Mouse (Mus musculus) embryonic stem cell, embryonic (primary cell): ENCODE measurements around the gene Ptprg.

Experiments
- CTCF ChIA-PET, 4 experiments: fragments of 300-600 bp in 2 of 4; fragments of 350-600 bp in 2 of 4; sonication (Branson Sonifier 250); formaldehyde crosslinking; loops; one replicate each; lab custom pipeline; 2022; ENCODE audit warnings: inconsistent platforms in 2 of 4; lab: Charles Lee
- POLR2A ChIA-PET, 4 experiments: fragments of 300-600 bp in 2 of 4; fragments of 350-600 bp in 2 of 4; sonication (Branson Sonifier 250); formaldehyde crosslinking; loops; one replicate each; lab custom pipeline; 2022; ENCODE audit warnings: antibody characterized with exemption in 4 of 4, inconsistent platforms in 1 of 4; lab: Charles Lee

Gene Ptprg

DNA sequence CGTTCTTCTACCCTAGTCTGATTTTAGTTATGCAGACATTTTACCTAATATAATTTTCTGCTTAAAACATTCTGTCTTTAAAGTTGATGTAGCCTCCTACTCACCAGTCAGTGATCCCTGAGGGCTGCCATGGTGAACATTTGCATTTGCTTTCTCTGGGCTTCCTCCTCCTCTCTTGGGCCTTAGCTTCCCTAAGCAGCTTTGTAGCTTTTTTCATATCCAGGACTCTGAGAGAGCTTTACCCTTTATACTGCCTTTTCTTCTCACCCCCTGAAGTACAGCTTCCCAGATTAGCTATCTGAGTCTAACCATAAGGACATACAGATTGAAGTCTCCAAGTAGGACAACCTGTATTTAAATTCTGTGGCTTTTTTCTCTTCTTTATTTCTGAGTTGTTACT lies 284.4 kb downstream of the Ptprg start:
- POLR2A ChIA-PET = interaction anchor here in 2 of 4 experiments (1.1 to 1.7 kb wide), 4 partner anchors 13 to 284 kb away, joined by 3 to 4 read pairs (median 4); partner anchors contain the start of gene Ptprg (in 1 of the 2)
- CTCF ChIA-PET = no interaction called here

DNA sequence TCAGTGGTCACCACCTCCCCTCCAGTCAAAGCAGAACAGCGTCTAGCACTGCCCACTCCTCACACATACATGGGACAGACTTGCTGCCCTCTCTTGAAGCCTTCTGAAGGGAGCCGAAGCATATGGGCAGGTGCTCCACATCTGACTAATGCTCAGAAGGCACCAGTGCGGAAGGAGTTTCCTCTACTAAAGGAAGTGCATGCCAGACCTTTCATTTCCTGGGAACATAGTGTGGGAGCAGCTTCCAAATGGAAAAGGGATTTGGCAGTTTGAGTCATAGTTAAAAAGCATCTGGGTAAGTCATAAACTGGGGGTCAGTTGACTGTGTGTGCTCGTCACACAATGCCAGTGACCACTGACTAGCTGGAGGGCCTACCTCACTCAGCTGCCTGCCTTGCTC lies 288.3 kb downstream of the Ptprg start:
- ChIA-PET POLR2A (interaction anchor here in 1 of 4 experiments (1.4 to 2.2 kb wide), 2 partner anchors 10 to 42 kb away, joined by 4 to 7 read pairs; no protein-coding TSS in a partner anchor), CTCF (interaction anchor here in 1 of 4 experiments (0.6 kb wide), 1 partner anchor 304 kb away, joined by 3 read pairs; no protein-coding TSS in a partner anchor)

DNA sequence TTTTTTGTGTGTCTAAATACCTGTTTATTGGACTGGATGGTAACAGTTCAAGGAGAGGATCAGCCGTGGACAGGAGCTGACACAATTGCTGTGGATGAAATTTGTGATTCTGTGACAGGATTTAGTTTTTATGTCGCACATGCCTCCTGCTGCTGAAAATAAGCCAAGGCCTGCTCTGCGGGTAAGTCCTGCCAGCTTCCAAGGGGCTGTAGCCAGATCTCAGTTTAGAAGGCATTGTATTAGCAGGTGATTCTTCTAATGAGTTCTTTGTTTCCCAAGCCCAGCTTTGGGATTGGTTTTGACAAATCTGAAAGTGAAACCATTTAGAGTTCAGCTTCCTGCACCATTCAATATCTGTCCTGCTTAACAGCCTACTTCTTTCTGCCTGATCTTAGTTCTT lies 299.6 kb downstream of the Ptprg start:
- CTCF ChIA-PET = no interaction called here
- POLR2A ChIA-PET = no interaction called here

DNA sequence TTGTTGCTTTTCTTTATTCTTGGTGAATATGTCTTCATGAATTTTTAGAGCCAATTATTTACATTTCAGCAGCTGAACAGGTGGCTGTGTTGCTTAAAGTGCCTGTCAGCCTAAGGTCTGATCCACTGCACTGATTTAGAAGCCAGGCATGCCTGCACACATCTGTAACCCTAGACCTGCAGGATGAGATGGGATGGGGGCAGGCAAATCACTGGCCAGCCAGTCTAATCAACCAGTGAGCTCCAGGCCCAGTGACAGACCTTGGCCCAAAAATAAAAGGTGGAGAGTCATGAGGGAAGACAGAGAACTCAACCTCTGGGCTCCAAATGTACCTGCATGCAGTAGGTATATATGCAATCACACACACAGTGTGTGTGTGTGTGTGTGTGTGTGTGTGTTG lies 302.2 kb downstream of the Ptprg start:
- ChIA-PET POLR2A (interaction anchor here in 1 of 4 experiments (1.1 to 2.0 kb wide), 2 partner anchors 16 to 217 kb away, joined by 3 to 5 read pairs; no protein-coding TSS in a partner anchor), CTCF (no interaction called here)

DNA sequence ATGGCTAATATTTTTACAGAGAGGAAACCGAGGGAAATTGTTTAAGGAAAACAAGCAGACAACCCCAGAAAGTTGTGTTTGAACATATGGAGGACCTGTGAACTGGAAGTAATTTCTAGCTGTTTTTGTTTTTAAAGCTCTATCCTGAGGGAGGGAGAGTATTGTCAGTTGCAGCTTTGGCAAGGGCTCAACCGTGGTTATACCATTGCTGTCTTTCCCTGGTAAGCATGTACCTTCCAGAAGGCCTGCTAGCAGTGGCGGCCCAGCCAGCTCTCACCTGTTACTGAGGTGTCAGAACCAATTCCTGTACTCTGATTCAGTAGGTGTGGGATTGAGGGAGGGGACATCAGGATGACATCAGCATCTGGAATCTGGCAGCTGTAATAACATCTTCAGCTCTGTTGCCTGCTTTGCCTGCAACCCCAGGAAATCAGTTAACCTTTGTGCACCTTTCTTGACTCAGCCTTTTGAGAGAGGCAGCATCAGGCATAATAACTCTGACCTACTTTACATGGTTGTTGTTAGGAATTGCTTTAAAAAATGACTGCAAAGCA lies 304.7 kb downstream of the Ptprg start:
- POLR2A ChIA-PET = interaction anchor here in 2 of 4 experiments (0.6 to 2.0 kb wide), 4 partner anchors 13 to 827 kb away, joined by 4 to 7 read pairs (median 4); no protein-coding TSS in a partner anchor
- CTCF ChIA-PET = no interaction called here

DNA sequence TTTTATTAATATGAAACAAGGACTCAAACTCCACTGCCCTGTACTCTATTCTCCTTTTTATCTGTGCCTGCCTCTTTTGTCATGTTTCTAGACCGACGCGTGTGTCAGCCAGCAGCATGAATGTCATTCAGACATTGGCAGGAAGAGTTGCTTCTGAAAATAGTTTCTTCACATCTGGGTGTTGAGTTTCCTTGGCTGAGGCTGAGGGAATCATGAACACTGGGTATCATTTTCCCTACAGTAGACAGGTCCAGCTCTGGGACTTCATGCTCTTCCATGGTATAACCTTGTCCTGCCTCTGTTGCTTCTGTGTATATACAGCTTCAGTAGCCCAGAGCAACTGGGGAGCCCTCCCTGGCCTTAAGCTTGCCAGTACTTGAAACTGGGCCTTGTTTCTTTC lies 310.0 kb downstream of the Ptprg start:
- POLR2A ChIA-PET = no interaction called here

DNA sequence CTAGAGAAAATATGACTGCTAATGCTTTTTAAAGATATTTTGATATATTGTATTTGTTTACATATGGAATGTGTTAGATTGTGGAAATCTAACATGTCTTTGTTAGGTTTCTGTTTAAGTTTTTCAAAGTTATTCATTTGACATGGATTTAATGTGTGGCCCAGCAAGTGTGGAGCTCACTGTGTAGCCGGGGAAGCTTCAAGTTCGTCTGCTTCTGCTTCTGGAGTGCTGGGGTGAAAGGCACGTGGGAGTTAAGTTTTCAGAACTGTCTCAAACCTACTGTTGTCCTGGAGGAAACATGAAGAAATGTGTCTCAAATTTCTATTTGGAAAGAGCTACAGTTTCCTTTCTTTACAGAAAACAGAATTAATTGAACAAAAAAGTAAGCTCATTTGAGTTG lies 311.5 kb downstream of the Ptprg start:
- ChIA-PET POLR2A (interaction anchor here in 1 of 4 experiments (0.6 to 1.9 kb wide), 4 partner anchors 12 to 250 kb away, joined by 3 to 6 read pairs (median 4); no protein-coding TSS in a partner anchor), CTCF (no interaction called here)

More for the DNA sequence above, 310.0 kb downstream of the Ptprg start:
- CTCF ChIA-PET = interaction anchor here in 1 of 4 experiments (0.6 kb wide), 1 partner anchor 89 kb away, joined by 3 read pairs; no protein-coding TSS in a partner anchor

DNA sequence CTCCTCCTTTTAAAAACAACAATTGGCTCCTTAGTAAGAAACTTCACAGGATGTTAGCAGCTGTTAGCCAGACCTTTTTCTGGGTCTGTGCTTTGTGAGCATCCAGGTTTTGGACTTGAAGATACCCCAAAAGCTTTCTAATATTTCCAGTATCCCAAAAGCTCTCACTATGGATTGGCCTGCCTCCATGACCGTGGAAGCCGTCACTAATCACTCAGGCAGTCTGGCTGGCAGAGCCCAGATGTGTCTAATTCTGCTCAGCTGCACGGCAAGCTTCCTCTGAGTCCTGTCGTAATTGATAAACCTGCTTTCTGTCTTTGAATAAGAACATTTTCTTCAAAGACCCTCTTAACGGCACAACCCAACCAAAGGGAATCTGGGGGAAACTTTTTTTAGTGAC lies 312.0 kb downstream of the Ptprg start:
- ChIA-PET POLR2A (interaction anchor here in 1 of 4 experiments (0.6 to 1.9 kb wide), 3 partner anchors 11 to 22 kb away, joined by 3 to 6 read pairs (median 4); no protein-coding TSS in a partner anchor), CTCF (no interaction called here)

DNA sequence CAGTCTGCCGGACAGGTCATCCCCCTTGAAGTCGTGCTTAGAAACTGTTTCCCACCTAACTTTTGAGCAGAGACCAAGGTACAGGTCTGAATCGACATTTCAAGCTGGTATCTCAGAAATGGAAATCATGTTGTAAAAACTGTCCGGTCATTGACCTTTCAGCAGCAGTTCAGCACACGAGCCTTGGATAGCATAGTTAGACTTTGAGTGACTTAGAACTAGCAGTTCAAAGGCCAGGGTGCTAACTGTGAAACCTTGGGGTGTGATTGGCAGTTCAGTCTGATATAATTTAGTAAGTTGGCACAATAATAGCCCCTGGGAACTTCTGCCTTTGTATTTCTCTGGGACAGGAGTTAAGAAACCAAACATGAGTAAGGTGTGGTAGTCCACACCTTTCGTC lies 312.5 kb downstream of the Ptprg start:
- ChIA-PET POLR2A (interaction anchor here in 1 of 4 experiments (1.4 to 1.9 kb wide), 2 partner anchors 9 to 11 kb away, joined by 4 to 6 read pairs; no protein-coding TSS in a partner anchor), CTCF (no interaction called here)

DNA sequence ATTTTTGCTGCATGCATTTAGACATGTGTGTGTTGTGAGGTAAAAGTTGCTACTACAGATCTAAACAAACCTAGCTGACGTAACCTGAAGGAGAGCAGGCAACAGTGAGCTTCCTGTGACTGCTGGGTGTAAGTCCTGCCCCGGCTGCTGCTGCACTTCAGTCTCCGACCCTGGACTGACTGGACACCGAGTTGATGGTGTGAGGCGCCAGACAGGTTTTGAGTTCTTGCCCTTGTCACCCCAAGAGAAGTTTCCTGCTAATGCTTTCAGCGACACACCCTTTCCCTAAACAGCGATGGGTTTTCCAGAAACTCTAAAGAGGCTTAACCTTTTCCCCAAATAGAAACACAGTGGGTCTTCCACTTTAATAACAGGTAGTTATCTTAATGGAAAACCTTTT lies 313.1 kb downstream of the Ptprg start:
- POLR2A ChIA-PET = interaction anchor here in 1 of 4 experiments (1.4 to 1.9 kb wide), 2 partner anchors 10 kb away, joined by 4 to 6 read pairs; no protein-coding TSS in a partner anchor
- CTCF ChIA-PET = no interaction called here

DNA sequence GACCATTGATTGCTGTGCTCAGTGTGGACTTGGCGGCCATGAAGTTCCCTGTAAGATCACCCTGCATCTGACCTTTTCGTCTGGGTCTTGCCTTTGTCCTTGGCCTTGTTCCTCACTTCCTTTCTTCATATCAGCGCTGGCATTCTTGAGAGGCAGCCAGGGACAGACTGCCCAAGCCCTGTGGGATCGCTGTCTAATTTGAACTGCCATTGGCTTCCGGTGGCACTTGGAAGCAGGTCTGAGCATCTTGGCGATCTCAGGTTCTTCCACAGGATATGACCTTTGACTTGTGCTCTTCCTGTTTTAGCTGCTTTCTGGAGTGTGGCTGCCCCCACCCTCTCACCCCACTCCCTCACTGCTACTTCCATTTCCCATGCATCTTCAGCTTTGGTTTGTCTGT lies 315.3 kb downstream of the Ptprg start:
- CTCF ChIA-PET = interaction anchor here in 1 of 4 experiments (0.6 kb wide), 1 partner anchor 27 kb away, joined by 3 read pairs; no protein-coding TSS in a partner anchor
- POLR2A ChIA-PET = interaction anchor here in 1 of 4 experiments (0.6 to 1.1 kb wide), 2 partner anchors 30 to 106 kb away, joined by 3 to 5 read pairs; no protein-coding TSS in a partner anchor

DNA sequence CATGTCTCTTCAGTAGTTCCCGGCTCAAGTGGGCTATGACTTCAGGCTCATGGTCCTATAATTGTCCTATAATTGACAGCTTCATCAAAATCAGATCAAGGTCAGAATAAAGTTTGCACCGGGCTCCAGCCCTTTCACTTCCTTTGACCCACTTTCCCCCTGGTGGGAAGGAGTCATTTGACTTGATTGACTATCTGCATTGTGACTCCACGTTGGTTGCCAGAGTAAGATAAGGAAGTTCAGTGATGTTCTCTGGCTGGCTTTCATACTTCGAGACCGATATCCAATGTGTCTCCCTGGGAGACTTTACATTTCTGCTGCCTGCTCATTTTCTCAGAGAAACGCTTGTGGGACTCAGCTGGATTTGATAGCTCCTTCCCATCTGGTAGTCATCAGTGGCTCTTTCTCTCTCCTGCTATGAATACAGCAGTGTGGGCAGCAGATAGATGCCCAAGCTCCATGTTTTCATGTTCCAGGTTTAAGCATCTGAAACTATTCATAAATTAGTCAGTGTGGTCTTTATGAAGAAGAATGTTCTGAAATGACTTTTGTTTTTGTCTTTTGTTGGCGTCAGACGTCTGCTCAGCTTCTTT lies 318.5 kb downstream of the Ptprg start:
- ChIA-PET CTCF (interaction anchor here in 1 of 4 experiments (0.6 kb wide), 1 partner anchor 193 kb away, joined by 3 read pairs; no protein-coding TSS in a partner anchor), POLR2A (interaction anchor here in 1 of 4 experiments (1.1 to 2.4 kb wide), 5 partner anchors 12 to 106 kb away, joined by 3 to 7 read pairs (median 4); no protein-coding TSS in a partner anchor)

DNA sequence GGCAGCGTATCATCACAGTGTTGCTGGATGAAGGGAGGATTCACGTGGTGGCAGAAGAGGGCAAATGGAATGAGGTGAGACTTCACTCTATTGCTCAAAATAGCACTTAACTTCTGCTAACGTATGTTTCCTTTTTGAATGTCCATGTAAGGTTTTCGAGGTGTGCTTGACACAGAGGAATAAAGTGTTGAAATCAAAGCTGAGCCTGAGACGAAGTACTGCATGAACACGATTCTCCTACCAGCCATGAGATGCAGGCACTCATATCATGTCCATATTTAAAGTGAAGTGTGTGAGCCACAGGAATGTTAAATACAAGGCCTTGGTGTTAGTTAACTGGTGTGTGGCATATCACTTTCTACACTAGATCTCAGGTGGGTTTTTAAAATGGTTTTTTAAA lies 320.9 kb downstream of the Ptprg start:
- CTCF ChIA-PET = no interaction called here

DNA sequence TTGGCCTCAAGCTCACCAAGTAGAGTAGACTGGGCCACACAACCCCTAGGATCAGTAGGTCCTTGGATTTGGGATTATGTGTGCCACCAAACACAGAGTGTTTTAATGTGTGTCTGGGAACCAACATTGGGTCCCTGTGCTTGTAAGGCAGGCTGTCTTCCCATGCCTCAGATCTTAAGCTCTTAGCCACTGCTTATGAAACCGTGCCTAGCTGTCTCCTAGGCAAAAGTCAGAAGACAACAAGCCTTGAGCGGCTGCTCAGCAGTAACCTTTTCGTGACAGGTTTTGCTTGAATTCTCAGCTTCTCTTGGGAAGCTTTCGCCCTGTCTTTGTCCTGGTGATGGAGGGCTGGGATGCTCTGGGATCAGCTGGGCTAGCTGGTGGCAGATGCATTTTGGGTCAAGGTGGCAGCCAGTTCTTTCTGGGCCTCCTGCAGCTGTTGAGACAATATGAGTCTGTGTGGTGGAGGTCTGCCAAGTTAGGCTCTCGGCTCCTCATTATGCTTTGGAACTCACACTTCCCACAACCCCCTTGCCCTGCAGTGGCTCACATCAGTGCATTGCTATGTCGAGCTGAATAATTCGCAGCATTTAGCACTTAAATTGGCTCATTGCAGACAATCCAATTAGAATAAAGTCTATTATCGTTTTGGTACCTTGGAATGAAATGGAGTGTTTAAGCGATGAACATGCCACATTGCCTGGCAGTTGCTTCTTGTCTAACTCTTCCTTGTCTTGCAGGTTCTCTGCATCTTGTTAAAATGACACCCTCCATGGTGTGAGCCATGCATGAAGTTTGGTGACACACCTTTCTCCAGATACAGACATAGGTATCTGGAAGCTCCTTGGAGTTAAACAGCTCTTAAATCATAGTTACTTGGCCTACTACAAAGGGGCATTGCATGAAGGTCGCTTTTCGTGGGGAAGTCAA lies 321.9 kb downstream of the Ptprg start:
- ChIA-PET CTCF (no interaction called here), POLR2A (interaction anchor here in 2 of 4 experiments (0.6 to 2.5 kb wide), 8 partner anchors 10 to 323 kb away, joined by 3 to 6 read pairs (median 3); no protein-coding TSS in a partner anchor)

More for the DNA sequence above, 320.9 kb downstream of the Ptprg start:
- POLR2A ChIA-PET = interaction anchor here in 1 of 4 experiments (0.7 to 1.6 kb wide), 3 partner anchors 9 to 13 kb away, joined by 3 to 6 read pairs (median 3); no protein-coding TSS in a partner anchor

DNA sequence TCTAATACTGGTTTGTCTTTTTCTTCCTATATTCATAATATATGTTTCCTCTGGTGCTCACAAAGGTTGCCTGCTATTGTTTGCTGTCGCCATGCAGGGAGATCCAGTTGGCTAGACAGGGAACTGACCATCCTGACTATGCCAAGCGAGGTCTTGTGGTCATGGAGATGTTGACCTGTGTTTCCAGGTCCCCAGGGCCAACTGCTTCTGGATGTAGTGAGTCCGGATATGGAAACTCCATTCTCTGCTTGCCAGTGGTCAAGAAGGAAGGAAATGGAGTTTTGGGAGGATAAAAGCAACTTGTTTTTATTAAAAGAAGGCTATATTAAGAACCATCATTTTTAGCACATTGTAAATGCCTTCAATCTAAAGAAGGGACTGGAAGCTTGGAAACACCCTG lies 327.8 kb downstream of the Ptprg start:
- POLR2A ChIA-PET = interaction anchor here in 2 of 4 experiments (0.6 to 1.5 kb wide), 3 partner anchors 12 to 63 kb away, joined by 3 read pairs; no protein-coding TSS in a partner anchor

DNA sequence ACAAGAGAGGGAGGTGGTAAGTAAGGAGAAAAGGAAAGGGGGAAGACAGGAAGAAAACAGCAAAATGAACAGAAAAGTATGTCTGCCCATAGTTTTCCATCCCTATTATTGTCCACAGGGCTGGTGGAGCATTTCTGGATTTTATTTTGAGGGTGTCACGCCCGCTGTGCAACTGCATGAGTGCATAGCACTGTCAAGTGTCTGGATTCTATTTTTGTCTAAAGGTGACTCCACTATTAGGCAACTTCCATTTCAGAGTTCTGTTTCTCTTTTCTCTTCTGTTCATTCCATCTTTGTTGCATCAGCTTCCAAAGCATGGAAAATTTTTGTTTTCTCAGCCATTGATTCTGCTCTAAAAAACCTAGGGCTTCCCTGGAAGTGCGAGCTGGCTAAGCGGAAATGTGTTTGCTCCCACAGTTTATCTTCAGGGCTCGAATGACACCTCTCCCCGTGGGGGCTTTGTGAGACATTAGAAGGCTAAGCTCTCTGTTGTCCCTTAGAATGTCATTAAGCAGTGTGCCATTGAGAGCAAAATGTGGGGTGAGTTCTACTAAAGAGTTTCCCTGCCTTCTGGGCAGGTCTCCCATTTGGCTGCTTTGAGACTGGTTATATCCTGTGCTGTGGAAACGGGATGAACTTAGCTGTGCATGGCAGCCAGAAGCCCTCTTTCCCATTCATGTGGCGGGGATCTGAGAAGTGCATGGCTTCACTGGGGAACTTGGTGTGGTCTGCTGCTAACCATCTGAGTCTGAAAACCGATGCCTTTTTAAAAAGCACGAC lies 330.0 kb downstream of the Ptprg start:
- ChIA-PET POLR2A (interaction anchor here in 2 of 4 experiments (0.5 to 1.9 kb wide), 7 partner anchors 10 to 213 kb away, joined by 3 to 6 read pairs (median 3); no protein-coding TSS in a partner anchor), CTCF (no interaction called here)

More for the DNA sequence above, 327.8 kb downstream of the Ptprg start:
- CTCF ChIA-PET = no interaction called here

DNA sequence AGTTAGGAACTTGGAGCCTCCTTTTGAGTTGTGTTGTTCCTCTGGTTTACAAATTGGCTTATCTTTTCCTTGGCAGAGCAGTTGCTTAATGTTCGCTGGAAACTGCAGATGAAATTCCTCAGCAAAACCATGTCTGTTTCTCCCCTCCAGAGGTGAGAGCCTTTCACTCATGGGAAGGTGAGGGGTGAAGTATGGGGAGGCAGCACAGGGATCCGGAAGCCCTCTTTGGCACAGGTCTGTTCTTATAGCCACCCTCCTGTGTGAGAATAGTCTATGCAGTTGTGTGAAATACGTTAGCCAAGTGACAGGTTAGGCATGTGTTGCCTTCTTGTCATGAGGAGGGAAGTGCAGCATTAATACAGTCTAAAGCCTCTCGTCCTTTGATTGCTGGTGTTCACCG lies 330.7 kb downstream of the Ptprg start:
- ChIA-PET CTCF (no interaction called here), POLR2A (interaction anchor here in 2 of 4 experiments (0.5 to 1.9 kb wide), 7 partner anchors 11 to 212 kb away, joined by 3 to 6 read pairs (median 3); no protein-coding TSS in a partner anchor)
